Mouse (Mus musculus): Measurements from ENCODE around the gene Nat8f2.
"Not testable (repeated sequence)": the region's sequence is repeated elsewhere in the genome, so short reads cannot be mapped to it uniquely, and the experiment has no call there.

The Nat8f2 gene

GRCm38 (mm10) chr6:85869006-85869405 is at the start of gene Nat8f2:
Nat8f2 (minus strand) TSS chr6:85869158.
- not testable (repeated sequence) for DNase-seq (ENCODE audit: extremely low read depth, low read depth)

GRCm38 (mm10) chr6:85918341-85918740 is 49.4 kb upstream of the Nat8f2 start:
- DNase-seq (ENCODE audit: extremely low read depth, low read depth) = not testable (repeated sequence)

- DNase-seq (ENCODE audit: extremely low read depth, low read depth) = no peak
These were observed 47.6 kb upstream of the Nat8f2 start for GRCm38 (mm10) chr6:85916596-85916995.

GRCm38 (mm10) chr6:85915539-85916513 is 46.9 kb upstream of the Nat8f2 start, which contains the start of gene Nat8f1:
Nat8f1 (minus strand) TSS chr6:85915687.
- DNase-seq (ENCODE audit: extremely low read depth, low read depth) = peak; percentile 90

- peak; percentile 24 for DNase-seq (ENCODE audit: extremely low read depth, low read depth)
These were observed 46.2 kb upstream of the Nat8f2 start for GRCm38 (mm10) chr6:85915141-85915538.

- DNase-seq (ENCODE audit: extremely low read depth, low read depth) = no peak
These were observed 42.6 kb upstream of the Nat8f2 start, which contains the start of gene Tprkb for GRCm38 (mm10) chr6:85911587-85911986. Tprkb (plus strand) TSS chr6:85911865.

GRCm38 (mm10) chr6:85909704-85910103 is 40.7 kb upstream of the Nat8f2 start:
- no peak for DNase-seq (ENCODE audit: extremely low read depth, low read depth)

- DNase-seq (ENCODE audit: extremely low read depth, low read depth) = no peak
These were observed 39.4 kb upstream of the Nat8f2 start for GRCm38 (mm10) chr6:85908341-85908740.

GRCm38 (mm10) chr6:85906911-85907351 is 38.0 kb upstream of the Nat8f2 start:
- DNase-seq (ENCODE audit: extremely low read depth, low read depth) = not testable (repeated sequence)

- peak; percentile 41 for DNase-seq (ENCODE audit: extremely low read depth, low read depth)
These were observed 35.7 kb upstream of the Nat8f2 start, which contains the start of gene Nat8f4 for GRCm38 (mm10) chr6:85904642-85905061. Nat8f4 (minus strand) TSS chr6:85904884.

- DNase-seq (ENCODE audit: extremely low read depth, low read depth) = no peak
These were observed 33.3 kb upstream of the Nat8f2 start for GRCm38 (mm10) chr6:85902303-85902702.

- DNase-seq (ENCODE audit: extremely low read depth, low read depth) = not testable (repeated sequence)
These were observed 29.9 kb upstream of the Nat8f2 start for GRCm38 (mm10) chr6:85898596-85899475.

GRCm38 (mm10) chr6:85895061-85895648 is 26.2 kb upstream of the Nat8f2 start:
- not testable (repeated sequence) for DNase-seq (ENCODE audit: extremely low read depth, low read depth)

GRCm38 (mm10) chr6:85888961-85889360 is 20.0 kb upstream of the Nat8f2 start:
- DNase-seq (ENCODE audit: extremely low read depth, low read depth) = no peak

- no peak for DNase-seq (ENCODE audit: extremely low read depth, low read depth)
These were observed 15.4 kb upstream of the Nat8f2 start for GRCm38 (mm10) chr6:85884311-85884710.

GRCm38 (mm10) chr6:85883246-85883645 is 14.3 kb upstream of the Nat8f2 start:
- DNase-seq (ENCODE audit: extremely low read depth, low read depth) = not testable (repeated sequence)

- peak; percentile 3 for DNase-seq (ENCODE audit: extremely low read depth, low read depth)
These were observed 950 bp downstream of the Nat8f2 start for GRCm38 (mm10) chr6:85867726-85868690.

- not testable (repeated sequence) for DNase-seq (ENCODE audit: extremely low read depth, low read depth)
These were observed 2.0 kb downstream of the Nat8f2 start for GRCm38 (mm10) chr6:85866995-85867394.

GRCm38 (mm10) chr6:85866166-85866565 is 2.8 kb downstream of the Nat8f2 start:
- DNase-seq (ENCODE audit: extremely low read depth, low read depth) = not testable (repeated sequence)

All from MEL-GATA-1-ER (cell line).